Mouse (Mus musculus) C2C12 (cell line): Measurements from ENCODE around the gene Miga1. TPM values are rescaled to one million over a fixed set of nuclear protein-coding genes. Genes with fewer than 3 reads are reported as not detected.

Source experiments
- H3K27me3 ChIP-seq: one replicate; pipeline ENCODE4 v1.6.1; 2011; ENCODE audit not compliant: control insufficient read depth, insufficient read depth, insufficient read length
- H3K36me3 ChIP-seq: one replicate; pipeline ENCODE4 v1.6.1; 2011; ENCODE audit not compliant: control insufficient read depth, insufficient read depth
- H3K4me3 ChIP-seq: one replicate; pipeline ENCODE4 v1.5.1; 2011; ENCODE audit warnings: mild to moderate bottlenecking, control low read depth; ENCODE audit not compliant: poor library complexity, insufficient read depth, severe bottlenecking
- H3K79me2 ChIP-seq: one replicate; pipeline ENCODE4 v1.6.1; 2011; ENCODE audit not compliant: control insufficient read depth, insufficient read depth
- H3K79me3 ChIP-seq: one replicate; pipeline ENCODE4 v1.6.1; 2011; ENCODE audit warnings: low read depth, control low read depth
- H3ac ChIP-seq: one replicate; pipeline ENCODE3; 2011; ENCODE audit warnings: low read depth; ENCODE audit not compliant: control insufficient read depth, insufficient read length
- CEBPB ChIP-seq: IDR thresholded peaks from one replicate; pipeline ENCODE4 v1.6.1; 2011; ENCODE audit warnings: low read depth, mild to moderate bottlenecking, control low read depth, moderate library complexity
- CTCF ChIP-seq: IDR thresholded peaks from one replicate; pipeline ENCODE4 v1.5.1; 2011; ENCODE audit not compliant: control insufficient read depth, insufficient read depth, insufficient read length
- FOSL1 ChIP-seq: IDR thresholded peaks from one replicate; pipeline ENCODE4 v1.8.0; 2011; ENCODE audit warnings: mild to moderate bottlenecking, low read length; ENCODE audit not compliant: poor library complexity, insufficient read depth, severe bottlenecking
- MAX ChIP-seq: IDR thresholded peaks from one replicate; pipeline ENCODE4 v1.6.1; 2011; ENCODE audit warnings: mild to moderate bottlenecking, control low read depth
- MYOD1 ChIP-seq: IDR thresholded peaks from one replicate; pipeline ENCODE4 v1.6.1; 2011; ENCODE audit warnings: low read depth; ENCODE audit not compliant: control insufficient read depth, insufficient read length
- MYOG ChIP-seq: IDR thresholded peaks from one replicate; pipeline ENCODE4 v1.6.1; 2011; ENCODE audit not compliant: control insufficient read depth, insufficient read length; ENCODE audit errors: extremely low read depth
- USF1 ChIP-seq: IDR thresholded peaks from one replicate; pipeline ENCODE4 v1.6.1; 2011; ENCODE audit warnings: low read depth, mild to moderate bottlenecking, control low read depth, moderate library complexity
- polyA plus RNA-seq: library from polyadenylated mRNA; unstranded; fragments of >200 nt; fragmentation: generic; extraction: Trizol; gene quantifications from one replicate; pipeline ENCODE4 v1.2.1, GENCODE M21; 2012; ENCODE audit warnings: missing spikeins

Gene Miga1
- polyA plus RNA-seq, 1 experiment = 0.43 TPM

GRCm38 (mm10) chr3:152295896-152296295 is 44.3 kb downstream of the Miga1 start:
- H3K4me3 ChIP-seq = no peak overlapping the region
- H3K36me3 ChIP-seq = no peaks in the 10 kb centered on the region

GRCm38 (mm10) chr3:152294400-152294799 is 45.8 kb downstream of the Miga1 start:
- Histone ChIP-seq H3K27me3 (no peaks in the 10 kb centered on the region), H3K36me3 (no peaks in the 10 kb centered on the region), H3ac (no peak overlapping the region), H3K4me3 (no peak overlapping the region), H3K79me3 (no peaks in the 10 kb centered on the region), H3K79me2 (no peaks in the 10 kb centered on the region)
- no peak for TF ChIP-seq MYOG
- no peak for TF ChIP-seq USF1
- TF ChIP-seq MYOD1 = no peak
- no peak for TF ChIP-seq CEBPB
- TF ChIP-seq MAX = no peak
- no peak for TF ChIP-seq FOSL1
- TF ChIP-seq CTCF = no peak

More at GRCm38 (mm10) chr3:152295896-152296295, 44.3 kb downstream of the Miga1 start:
- H3ac ChIP-seq = no peak overlapping the region
- TF ChIP-seq MYOG (no peak), MAX (no peak), CEBPB (no peak), USF1 (no peak), FOSL1 (no peak), MYOD1 (no peak), CTCF (no peak)
- no peaks in the 10 kb centered on the region for H3K27me3 ChIP-seq
- H3K79me2 ChIP-seq = no peaks in the 10 kb centered on the region
- no peaks in the 10 kb centered on the region for H3K79me3 ChIP-seq

- H3K79me2 ChIP-seq = no peaks in the 10 kb centered on the region
- no peaks in the 10 kb centered on the region for H3K27me3 ChIP-seq
- no peak overlapping the region for H3ac ChIP-seq
- TF ChIP-seq USF1 = no peak
- no peak for TF ChIP-seq FOSL1
- TF ChIP-seq MYOD1 = no peak
- TF ChIP-seq CTCF = no peak
- no peak for TF ChIP-seq CEBPB
- no peak for TF ChIP-seq MAX
- no peak for TF ChIP-seq MYOG
- H3K79me3 ChIP-seq = no peaks in the 10 kb centered on the region
- no peak overlapping the region for H3K4me3 ChIP-seq
- H3K36me3 ChIP-seq = no peaks in the 10 kb centered on the region
Measured at GRCm38 (mm10) chr3:152293530-152294181, 46.6 kb downstream of the Miga1 start.

GRCm38 (mm10) chr3:152291895-152292294 is 48.3 kb downstream of the Miga1 start:
- Histone ChIP-seq H3K36me3 (no peaks in the 10 kb centered on the region), H3K4me3 (no peak overlapping the region), H3K79me3 (no peaks in the 10 kb centered on the region), H3K27me3 (no peaks in the 10 kb centered on the region), H3ac (no peak overlapping the region), H3K79me2 (no peaks in the 10 kb centered on the region)
- TF ChIP-seq CTCF = no peak
- no peak for TF ChIP-seq MYOG
- TF ChIP-seq MYOD1 = no peak
- TF ChIP-seq MAX = no peak
- no peak for TF ChIP-seq FOSL1
- TF ChIP-seq CEBPB = no peak
- no peak for TF ChIP-seq USF1

- no peak overlapping the region for H3ac ChIP-seq
- no peaks in the 10 kb centered on the region for H3K79me2 ChIP-seq
- TF ChIP-seq MAX (no peak), FOSL1 (no peak), MYOD1 (no peak), USF1 (no peak), CTCF (no peak), MYOG (no peak), CEBPB (no peak)
- H3K36me3 ChIP-seq = no peaks in the 10 kb centered on the region
- no peaks in the 10 kb centered on the region for H3K79me3 ChIP-seq
- no peaks in the 10 kb centered on the region for H3K27me3 ChIP-seq
- no peak overlapping the region for H3K4me3 ChIP-seq
Measured at GRCm38 (mm10) chr3:152290175-152290798, 49.9 kb downstream of the Miga1 start.

- Histone ChIP-seq H3K4me3 (no peak overlapping the region), H3K36me3 (no peaks in the 10 kb centered on the region)
Measured at GRCm38 (mm10) chr3:152288740-152289139, 51.5 kb downstream of the Miga1 start.

More at GRCm38 (mm10) chr3:152288740-152289139, 51.5 kb downstream of the Miga1 start:
- Histone ChIP-seq H3K79me2 (no peaks in the 10 kb centered on the region), H3K79me3 (no peaks in the 10 kb centered on the region), H3K27me3 (no peaks in the 10 kb centered on the region), H3ac (no peak overlapping the region)
- TF ChIP-seq MYOG (no peak), FOSL1 (no peak), MYOD1 (no peak), CEBPB (no peak), USF1 (no peak), CTCF (no peak), MAX (no peak)
